ENCODE assay signal across 10 mouse cellular contexts in genomic region chr13:52457889-52458324, GRCm38 (mm10).
A peak's percentile ranks its signal among the peaks of the same experiment; 100 is the strongest.
DNase-seq lines count a peak whose midpoint lies in the region; ATAC-seq and TF ChIP-seq lines count a peak whose summit lies in the region.
"Had no signal": no experiment of that assay in that cellular context is flagged by ENCODE, and none has a peak within 500 bp of the region (broad histone marks: within the 10 kb centered on the region; RNA-seq: fewer than 3 reads in every experiment).

No protein-coding gene starts in this region.

- 44% methylated on average over 11 of the region's 11 CpGs for WGBS in embryonic facial prominence, embryonic 13.5 days
- whole genome bisulfite sequencing in midbrain, embryonic 11.5 days, result 55% methylated on average over 11 of the region's 11 CpGs
- 94% methylated on average over 11 of the region's 11 CpGs for whole genome bisulfite sequencing in thymus, adult 2 months

- H3K9me3 ChIP-seq in embryonic facial prominence, embryonic 13.5 days, result no peaks in the 10 kb centered on the region
- H3K9me3 ChIP-seq in midbrain, embryonic 11.5 days (ENCODE audit: control insufficient read depth, low read length), result no peaks in the 10 kb centered on the region

- intact Hi-C loops in heart, postnatal 10 days (cut with DNase I), result no loop called here

- H3K27me3 ChIP-seq in embryonic facial prominence, embryonic 13.5 days, result no peaks in the 10 kb centered on the region
- no peaks in the 10 kb centered on the region for H3K27me3 ChIP-seq in midbrain, embryonic 11.5 days (ENCODE audit: control insufficient read depth, insufficient read depth, low read length)
- H3K27me3 ChIP-seq in thymus, adult 2 months (ENCODE audit: control insufficient read depth, insufficient read depth, low read length), result no peaks in the 10 kb centered on the region
- H3K27me3 ChIP-seq: CH12.LX had no signal

- no peak overlapping the region for H3K27ac ChIP-seq in embryonic facial prominence, embryonic 13.5 days
- H3K27ac ChIP-seq in midbrain, embryonic 11.5 days (ENCODE audit: low read depth, low read length), result no peak overlapping the region
- no peak overlapping the region for H3K27ac ChIP-seq in thymus, adult 2 months (ENCODE audit: control insufficient read depth, insufficient read depth, low read length)

- peaks cover 12% of the 10 kb centered on the region for H3K4me1 ChIP-seq in embryonic facial prominence, embryonic 13.5 days
- H3K4me1 ChIP-seq in midbrain, embryonic 11.5 days (ENCODE audit: control insufficient read depth, insufficient read depth, low read length), result no peaks in the 10 kb centered on the region; the same call in 1 of the 2 replicates
- no peaks in the 10 kb centered on the region for H3K4me1 ChIP-seq in thymus, adult 2 months (replicated peaks; ENCODE audit: control insufficient read depth, insufficient read depth, low read length)

- no peaks in the 10 kb centered on the region for H3K36me3 ChIP-seq in embryonic facial prominence, embryonic 13.5 days
- no peaks in the 10 kb centered on the region for H3K36me3 ChIP-seq in midbrain, embryonic 11.5 days (ENCODE audit: control insufficient read depth, insufficient read depth, low read length)
- no peaks in the 10 kb centered on the region for H3K36me3 ChIP-seq in thymus, adult 2 months (ENCODE audit: control insufficient read depth, insufficient read depth, low read length)

- no peak overlapping the region for H3K9ac ChIP-seq in embryonic facial prominence, embryonic 13.5 days
- no peak overlapping the region for H3K9ac ChIP-seq in midbrain, embryonic 11.5 days (ENCODE audit: low read length)

- TF ChIP-seq CTCF in brain, embryonic 14.5 days (IDR thresholded peaks at IDR 0.05; ENCODE audit: borderline replicate concordance, extremely low read depth, insufficient read depth, insufficient read length), result no peak
- TF ChIP-seq CTCF in thymus, adult 2 months (IDR thresholded peaks at IDR 0.05; ENCODE audit: borderline replicate concordance, control insufficient read depth, extremely low read depth, insufficient read depth, low read length, poor library complexity), result no peak

- peak overlapping the region; percentile 20; the same call in 1 of the 2 replicates for H3K4me3 ChIP-seq in embryonic facial prominence, embryonic 13.5 days
- H3K4me3 ChIP-seq in midbrain, embryonic 11.5 days (ENCODE audit: low read depth, low read length), result no peak overlapping the region
- H3K4me3 ChIP-seq in thymus, adult 2 months (ENCODE audit: control insufficient read depth, insufficient read depth, low read length), result no peak overlapping the region
- H3K4me3 ChIP-seq: megakaryocyte, embryonic 14.5 days had no signal

- TF ChIP-seq POLR2A in brain, embryonic 14.5 days (IDR thresholded peaks at IDR 0.05; ENCODE audit: borderline replicate concordance, extremely low read depth, insufficient read depth, insufficient read length, poor library complexity, severe bottlenecking), result no peak
- no peak for TF ChIP-seq POLR2A in thymus, adult 2 months (IDR thresholded peaks at IDR 0.05; ENCODE audit: control insufficient read depth, extremely low read depth, insufficient read depth, low read length, poor library complexity)

- ATAC-seq in embryonic facial prominence, embryonic 13.5 days (ENCODE audit: insufficient number of reproducible peaks, insufficient read depth, low FRiP score, low TSS enrichment, low read depth), result no peak
- peak; percentile 61 for ATAC-seq in midbrain, embryonic 11.5 days (ENCODE audit: low FRiP score)

- peak overlapping the region; percentile 52 for H3K4me2 ChIP-seq in embryonic facial prominence, embryonic 13.5 days
- H3K4me2 ChIP-seq in midbrain, embryonic 11.5 days, result no peak overlapping the region

- peak; percentile 96 for DNase-seq in brain, embryonic 14.5 days (ENCODE audit: low read depth)
- DNase-seq in layer of hippocampus, adult 11-12 months (ENCODE audit: low spot score), result peak; percentile 60
- DNase-seq in midbrain, embryonic 11.5 days (ENCODE audit: low spot score, missing footprints), result peak; percentile 86
- no peak for DNase-seq in T-cell, adult 2 months (ENCODE audit: low spot score)
- no peak for DNase-seq in kidney, postnatal 14 days
- no peak for DNase-seq in thymus, adult 2 months
- DNase-seq in heart, postnatal 10 days, result no peak

Comparison
In these comparisons a context has a peak if more than half of its experiments do, and no peak if none do; other contexts are left out.
1. DNase-seq: peak in brain, embryonic 14.5 days (single experiment), layer of hippocampus, adult 11-12 months (single experiment) and midbrain, embryonic 11.5 days (single experiment); none in T-cell, adult 2 months (single experiment), kidney, postnatal 14 days (single experiment), thymus, adult 2 months (single experiment) and heart, postnatal 10 days (0 of 2).